ENCODE assay signal across 13 mouse cellular contexts in the genomic region with DNA sequence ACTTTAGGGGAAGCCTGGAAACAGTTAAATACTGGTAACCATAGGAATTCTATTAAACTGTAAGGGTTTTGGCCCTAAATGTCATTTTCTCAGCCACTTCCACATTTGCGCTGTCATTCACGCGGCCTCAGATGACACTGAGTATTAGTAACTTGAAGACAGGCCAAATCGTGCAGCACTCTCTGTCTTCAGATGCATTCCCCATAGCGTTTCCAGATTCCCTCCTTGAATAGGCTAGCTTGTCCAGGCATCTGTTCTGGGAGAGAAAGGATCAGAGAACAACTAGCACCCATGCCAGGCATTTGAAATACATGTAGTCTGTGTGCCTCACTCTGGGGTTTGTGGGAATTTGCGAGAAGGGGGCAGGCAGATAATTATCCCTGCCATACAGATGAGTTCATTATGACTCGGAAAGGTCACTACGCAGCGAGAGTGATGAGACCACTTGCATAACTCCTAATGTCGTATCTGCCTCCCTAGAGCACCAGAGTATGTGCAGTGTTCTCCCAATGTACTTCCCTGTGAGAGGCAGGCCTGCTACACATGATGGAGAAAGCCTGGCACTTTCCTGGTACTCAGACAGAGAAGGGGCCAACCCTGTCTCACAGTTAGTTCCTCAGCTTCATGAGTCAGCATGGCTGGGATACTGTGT.
DNase-seq lines count a peak whose midpoint lies in the region; ATAC-seq and TF ChIP-seq lines count a peak whose summit lies in the region.
"Had no signal": no experiment of that assay in that cellular context is flagged by ENCODE, and none has a peak within 500 bp of the region (broad histone marks: within the 10 kb centered on the region; RNA-seq: fewer than 3 reads in every experiment).

No protein-coding gene starts in this region.

- H3K4me3 ChIP-seq in midbrain, embryonic 13.5 days (replicated peaks) = no peak overlapping the region
- H3K4me3 ChIP-seq in midbrain, embryonic 10.5 days = no peak overlapping the region
- no peak overlapping the region for H3K4me3 ChIP-seq in hindbrain, embryonic 14.5 days (replicated peaks; ENCODE audit: low read length)
- no peak overlapping the region for H3K4me3 ChIP-seq in olfactory bulb, adult 2 months (ENCODE audit: insufficient read depth, low read depth, low read length)
- H3K4me3 ChIP-seq: embryonic facial prominence, embryonic 15.5 days had no signal

- WGBS in midbrain, embryonic 13.5 days = 75% methylated on average over 10 of the region's 10 CpGs
- WGBS in midbrain, embryonic 10.5 days = 93% methylated on average over 10 of the region's 10 CpGs
- WGBS in hindbrain, embryonic 14.5 days = 62% methylated on average over 10 of the region's 10 CpGs
- WGBS in olfactory bulb, adult 2 months = 44% methylated on average over 10 of the region's 10 CpGs

- ATAC-seq in midbrain, embryonic 13.5 days = no peak
- no peak for ATAC-seq in hindbrain, embryonic 14.5 days (ENCODE audit: low FRiP score)
- no peak for ATAC-seq in inflammation-experienced regulatory T-cells, adult 6 months

- intact Hi-C loops in heart, postnatal 10 days (cut with DNase I) = no loop called here
- intact Hi-C loops in heart, postnatal 25 days (cut with DNase I) = no loop called here

- H3K9ac ChIP-seq in midbrain, embryonic 13.5 days (replicated peaks) = no peak overlapping the region
- H3K9ac ChIP-seq in hindbrain, embryonic 14.5 days = no peak overlapping the region
- H3K9ac ChIP-seq: embryonic facial prominence, embryonic 15.5 days had no signal

- H3K9me3 ChIP-seq in midbrain, embryonic 13.5 days = no peaks in the 10 kb centered on the region
- H3K9me3 ChIP-seq in midbrain, embryonic 10.5 days (replicated peaks) = no peaks in the 10 kb centered on the region
- H3K9me3 ChIP-seq in hindbrain, embryonic 14.5 days (ENCODE audit: control insufficient read depth, low read length) = no peaks in the 10 kb centered on the region
- H3K9me3 ChIP-seq: embryonic facial prominence, embryonic 15.5 days had no signal

- H3K36me3 ChIP-seq in midbrain, embryonic 13.5 days = peaks cover 12% of the 10 kb centered on the region
- no peaks in the 10 kb centered on the region for H3K36me3 ChIP-seq in midbrain, embryonic 10.5 days
- peaks cover 17% of the 10 kb centered on the region for H3K36me3 ChIP-seq in hindbrain, embryonic 14.5 days (replicated peaks; ENCODE audit: control insufficient read depth, insufficient read depth)
- H3K36me3 ChIP-seq: embryonic facial prominence, embryonic 15.5 days had no signal

- peak; percentile 19 to 31 for DNase-seq in heart, postnatal 10 days
- no peak for DNase-seq in heart, postnatal 25 days (ENCODE audit: low spot score)
- no peak for DNase-seq in midbrain, embryonic 10.5 days (ENCODE audit: low spot score)
- DNase-seq in hindbrain, embryonic 14.5 days (ENCODE audit: low spot score) = no peak
- no peak for DNase-seq in adrenal gland, adult 18-20 months (ENCODE audit: low spot score in 2 of 2)
- DNase-seq: adrenal gland, postnatal 25 days; right cerebral cortex, postnatal 4 days; thymus, postnatal 25 days had no signal

- H3K4me2 ChIP-seq in midbrain, embryonic 13.5 days (replicated peaks) = no peak overlapping the region
- H3K4me2 ChIP-seq in hindbrain, embryonic 14.5 days (replicated peaks) = no peak overlapping the region
- H3K4me2 ChIP-seq: embryonic facial prominence, embryonic 15.5 days; liver, embryonic 11.5 days had no signal

- TF ChIP-seq POLR2A in olfactory bulb, adult 2 months (IDR thresholded peaks at IDR 0.05; ENCODE audit: insufficient read depth, low read depth, low read length) = no peak

- H3K4me1 ChIP-seq in midbrain, embryonic 13.5 days (replicated peaks) = peaks cover 41% of the 10 kb centered on the region
- peaks cover 15% of the 10 kb centered on the region for H3K4me1 ChIP-seq in midbrain, embryonic 10.5 days
- H3K4me1 ChIP-seq in hindbrain, embryonic 14.5 days (replicated peaks; ENCODE audit: control insufficient read depth, insufficient read depth, low read length) = peaks cover 28% of the 10 kb centered on the region
- peaks cover 2% of the 10 kb centered on the region for H3K4me1 ChIP-seq in olfactory bulb, adult 2 months (ENCODE audit: control insufficient read depth, insufficient read depth, low read length)
- H3K4me1 ChIP-seq: embryonic facial prominence, embryonic 15.5 days had no signal

- H3K27ac ChIP-seq in midbrain, embryonic 13.5 days = peak overlapping the region; percentile 39
- no peak overlapping the region for H3K27ac ChIP-seq in midbrain, embryonic 10.5 days (replicated peaks)
- H3K27ac ChIP-seq in hindbrain, embryonic 14.5 days = peak overlapping the region; percentile 53
- 0 out of 2 replicates have a peak overlapping the region, but pooled peaks have one; percentile 0 for H3K27ac ChIP-seq in olfactory bulb, adult 2 months (ENCODE audit: insufficient read depth, low read depth, low read length)
- H3K27ac ChIP-seq: embryonic facial prominence, embryonic 15.5 days had no signal

- TF ChIP-seq CTCF in olfactory bulb, adult 2 months (IDR thresholded peaks at IDR 0.05; ENCODE audit: insufficient read depth, low read depth, low read length) = no peak

- no peaks in the 10 kb centered on the region for H3K27me3 ChIP-seq in midbrain, embryonic 13.5 days
- H3K27me3 ChIP-seq in midbrain, embryonic 10.5 days (ENCODE audit: low read depth, poor library complexity, severe bottlenecking) = no peaks in the 10 kb centered on the region
- H3K27me3 ChIP-seq in hindbrain, embryonic 14.5 days (ENCODE audit: control insufficient read depth, insufficient read depth, low read length) = no peaks in the 10 kb centered on the region
- H3K27me3 ChIP-seq: embryonic facial prominence, embryonic 15.5 days had no signal

Comparison
In these comparisons a context has a peak if more than half of its experiments do, and no peak if none do; other contexts are left out.
1. DNase-seq: peak in heart, postnatal 10 days (2 of 2); none in heart, postnatal 25 days (single experiment), midbrain, embryonic 10.5 days (single experiment), hindbrain, embryonic 14.5 days (single experiment) and adrenal gland, adult 18-20 months (0 of 2).